Mouse (Mus musculus) hindbrain, embryonic 13.5 days (tissue): Measurements from ENCODE around the gene Pmfbp1. TPM values are rescaled to one million over a fixed set of nuclear protein-coding genes. Genes with fewer than 3 reads are reported as not detected.

Experiments used
- ATAC-seq: fragments of 200-750 bp; cut with Nextera tagmentation; 2 replicates; pipeline ENCODE4 v1.8.0; 2017; ENCODE audit warnings: moderate TSS enrichment; ENCODE audit not compliant: low FRiP score
- H3K27ac ChIP-seq: fragments of 300-500 bp; sonication (generic); 2 replicates; pipeline ENCODE4 v1.5.1; 2015; ENCODE audit warnings: inconsistent platforms, mild to moderate bottlenecking, moderate library complexity
- H3K27me3 ChIP-seq: fragments of 300-500 bp; sonication (generic); 2 replicates; pipeline ENCODE4 v1.6.1; 2015; ENCODE audit warnings: mild to moderate bottlenecking, inconsistent platforms
- H3K36me3 ChIP-seq: fragments of 300-500 bp; sonication (generic); 2 replicates; pipeline ENCODE4 v1.6.1; 2015; ENCODE audit warnings: mild to moderate bottlenecking, inconsistent platforms
- H3K4me1 ChIP-seq: fragments of 300-500 bp; sonication (generic); replicated peaks from 2 replicates; pipeline ENCODE4 v1.6.1; 2015; ENCODE audit warnings: inconsistent platforms
- H3K4me2 ChIP-seq: fragments of 300-500 bp; sonication (generic); 2 replicates; pipeline ENCODE4 v1.6.1; 2015; ENCODE audit warnings: inconsistent platforms, mild to moderate bottlenecking, moderate library complexity
- H3K4me3 ChIP-seq: fragments of 300-500 bp; sonication (generic); 2 replicates; pipeline ENCODE4 v1.5.1; 2015; ENCODE audit warnings: mild to moderate bottlenecking, inconsistent platforms
- H3K9ac ChIP-seq: fragments of 300-500 bp; sonication (generic); 2 replicates; pipeline ENCODE4 v1.6.1; 2015; ENCODE audit warnings: mild to moderate bottlenecking, inconsistent platforms
- H3K9me3 ChIP-seq: fragments of 300-500 bp; sonication (generic); 2 replicates; pipeline ENCODE4 v1.6.1; 2016; ENCODE audit warnings: inconsistent platforms
- WGBS: fragments of 180-500 bp; shearing (Covaris S2); methylation state at CpG from one replicate; pipeline ENCODE4 v1.1.7; 2015; 5-methylcytosine and 5-hydroxymethylcytosine counted together
- polyA plus RNA-seq: library from polyadenylated mRNA; unstranded; fragments of >200 nt; fragmentation: Nextera tagmentation; extraction: Ambion mirVana; gene quantifications from 2 replicates; pipeline ENCODE4 v1.2.1, GENCODE M21; 2015

The Pmfbp1 gene
- polyA plus RNA-seq, 1 experiment from 2014 or later, result 2.4 TPM

GRCm38 (mm10) chr8:109471876-109472275 is 22.0 kb upstream of the Pmfbp1 start:
- no peak for ATAC-seq
- Histone ChIP-seq H3K27ac (no peak overlapping the region), H3K4me1 (peaks cover 70% of the 10 kb centered on the region), H3K27me3 (no peaks in the 10 kb centered on the region), H3K36me3 (no peaks in the 10 kb centered on the region), H3K4me3 (no peak overlapping the region), H3K9me3 (no peaks in the 10 kb centered on the region), H3K9ac (no peak overlapping the region), H3K4me2 (no peak overlapping the region)
- 75% methylated on average over 6 of the region's 6 CpGs for WGBS

- H3K9me3 ChIP-seq, result no peaks in the 10 kb centered on the region
- 82% methylated on average over 8 of the region's 8 CpGs for WGBS
- H3K27me3 ChIP-seq, result no peaks in the 10 kb centered on the region
- H3K4me1 ChIP-seq, result peaks cover 64% of the 10 kb centered on the region
- H3K9ac ChIP-seq, result no peak overlapping the region
- ATAC-seq, result no peak
- H3K27ac ChIP-seq, result peak overlapping the region; percentile 74
- no peak overlapping the region for H3K4me2 ChIP-seq
- no peaks in the 10 kb centered on the region for H3K36me3 ChIP-seq
- no peak overlapping the region for H3K4me3 ChIP-seq
Measured at GRCm38 (mm10) chr8:109472400-109472799, 21.4 kb upstream of the Pmfbp1 start.

DNA sequence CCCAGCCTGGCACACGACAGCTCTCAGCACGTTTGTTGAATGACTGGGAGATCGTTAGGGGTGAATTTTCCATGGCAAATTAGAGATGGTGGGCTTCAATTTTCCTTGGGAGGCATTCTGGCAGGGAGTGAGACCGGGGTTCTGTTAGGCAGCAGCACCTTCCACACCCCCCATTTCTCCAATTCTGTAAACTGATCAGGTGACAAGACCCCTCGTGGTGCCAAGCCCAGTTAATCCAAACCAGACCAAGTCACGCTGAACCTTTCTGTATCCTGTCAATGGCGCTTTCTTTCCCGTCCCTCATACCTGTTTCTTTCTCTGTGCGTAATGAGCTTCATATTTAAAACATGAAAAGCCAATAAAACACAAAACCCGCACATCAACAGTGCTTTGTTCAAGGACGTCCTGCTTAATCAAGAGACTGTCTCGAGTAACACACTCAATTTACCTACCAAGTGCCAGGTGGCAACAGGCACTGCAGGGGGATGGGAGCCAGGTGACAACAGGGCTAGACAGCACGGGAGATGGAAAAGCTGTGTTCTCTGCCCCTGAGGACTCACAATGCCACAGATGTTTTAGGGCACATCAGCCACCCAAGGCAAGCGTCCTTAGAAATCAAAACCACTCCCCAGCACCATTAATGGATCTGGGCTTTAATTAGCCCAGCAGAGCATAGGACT is 19.2 kb upstream of the Pmfbp1 start:
- H3K9me3 ChIP-seq, result no peaks in the 10 kb centered on the region
- H3K27ac ChIP-seq, result peak overlapping the region; percentile 69
- no peaks in the 10 kb centered on the region for H3K36me3 ChIP-seq
- no peak overlapping the region for H3K9ac ChIP-seq
- H3K4me2 ChIP-seq, result no peak overlapping the region
- 0 out of 2 replicates have a peak, but pooled peaks have one; percentile 52 for ATAC-seq
- H3K4me3 ChIP-seq, result no peak overlapping the region
- H3K27me3 ChIP-seq, result no peaks in the 10 kb centered on the region
- H3K4me1 ChIP-seq, result peaks cover 43% of the 10 kb centered on the region
- WGBS, result 47% methylated on average over 14 of the region's 14 CpGs

- H3K9me3 ChIP-seq, result no peaks in the 10 kb centered on the region
- ATAC-seq, result no peak
- H3K4me1 ChIP-seq, result peaks cover 39% of the 10 kb centered on the region
- no peaks in the 10 kb centered on the region for H3K27me3 ChIP-seq
- WGBS, result 55% methylated on average over 4 of the region's 4 CpGs
- no peak overlapping the region for H3K9ac ChIP-seq
- no peak overlapping the region for H3K4me2 ChIP-seq
- H3K36me3 ChIP-seq, result no peaks in the 10 kb centered on the region
- H3K4me3 ChIP-seq, result no peak overlapping the region
- peak overlapping the region; percentile 20; the same call in 1 of the 2 replicates for H3K27ac ChIP-seq
Measured at GRCm38 (mm10) chr8:109475436-109475835, 18.4 kb upstream of the Pmfbp1 start.

- no peak overlapping the region for H3K4me2 ChIP-seq
- WGBS, result 83% methylated on average over 6 of the region's 6 CpGs
- H3K4me1 ChIP-seq, result peaks cover 17% of the 10 kb centered on the region
- H3K36me3 ChIP-seq, result no peaks in the 10 kb centered on the region
- ATAC-seq, result no peak
- H3K9me3 ChIP-seq, result no peaks in the 10 kb centered on the region
- H3K27ac ChIP-seq, result no peak overlapping the region
- H3K4me3 ChIP-seq, result no peak overlapping the region
- H3K27me3 ChIP-seq, result no peaks in the 10 kb centered on the region
- H3K9ac ChIP-seq, result no peak overlapping the region
Measured at GRCm38 (mm10) chr8:109478586-109478985, 15.2 kb upstream of the Pmfbp1 start.

DNA sequence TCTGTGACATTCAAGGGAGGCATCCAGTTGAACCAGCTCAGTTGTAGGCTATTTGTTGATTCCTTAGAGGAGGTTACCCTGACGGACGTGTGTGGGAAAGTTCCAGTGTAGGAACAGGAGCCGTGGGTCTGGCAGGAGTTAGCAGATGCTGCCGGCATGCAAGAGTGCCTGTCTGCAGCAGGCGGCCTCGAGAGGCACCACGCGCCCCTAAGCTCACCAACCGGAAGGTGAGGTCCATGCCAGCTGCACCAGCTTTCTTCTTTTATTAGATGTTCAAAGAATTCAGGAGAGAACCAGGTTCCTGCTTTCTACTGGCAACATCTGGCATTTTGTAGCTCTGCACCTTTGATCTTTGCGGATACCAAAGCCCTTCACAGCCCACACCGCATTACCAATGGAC is 9.1 kb upstream of the Pmfbp1 start:
- Histone ChIP-seq H3K9ac (no peak overlapping the region), H3K9me3 (no peaks in the 10 kb centered on the region), H3K27ac (peak overlapping the region; percentile 31; the same call in 1 of the 2 replicates), H3K36me3 (no peaks in the 10 kb centered on the region), H3K4me2 (no peak overlapping the region), H3K4me1 (peaks cover 6% of the 10 kb centered on the region), H3K4me3 (no peak overlapping the region), H3K27me3 (no peaks in the 10 kb centered on the region)
- ATAC-seq, result no peak
- WGBS, result 78% methylated on average over 11 of the region's 11 CpGs

DNA sequence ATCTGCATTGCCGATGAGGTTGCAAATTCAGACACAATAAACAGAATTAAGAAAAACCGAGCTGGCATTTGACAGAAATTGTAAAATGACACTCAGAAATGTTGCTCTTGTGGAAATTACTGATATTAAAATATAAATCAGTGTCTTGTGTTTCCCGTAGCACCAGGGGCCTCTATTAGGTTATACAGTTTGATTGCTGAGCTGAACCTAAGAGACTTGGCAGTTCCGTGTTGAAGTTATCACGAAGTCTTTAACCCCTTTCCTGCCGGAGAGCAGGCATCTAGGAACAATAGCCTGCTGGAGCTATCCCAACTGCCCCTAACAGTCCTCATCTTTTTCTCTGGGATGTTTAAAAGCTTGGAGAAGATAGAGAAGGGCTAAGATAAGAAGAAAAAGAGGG is 8.3 kb upstream of the Pmfbp1 start:
- Histone ChIP-seq H3K4me3 (no peak overlapping the region), H3K27me3 (no peaks in the 10 kb centered on the region), H3K27ac (no peak overlapping the region), H3K4me1 (peaks cover 6% of the 10 kb centered on the region), H3K9me3 (no peaks in the 10 kb centered on the region), H3K4me2 (no peak overlapping the region), H3K36me3 (no peaks in the 10 kb centered on the region), H3K9ac (no peak overlapping the region)
- no peak for ATAC-seq
- WGBS, result 50% methylated on average over 6 of the region's 6 CpGs

GRCm38 (mm10) chr8:109492785-109493184 is 1.0 kb upstream of the Pmfbp1 start:
- WGBS, result 92% methylated on average over 6 of the region's 6 CpGs
- 0 out of 2 replicates have a peak, but pooled peaks cover under 1% of the 10 kb centered on the region for H3K4me1 ChIP-seq
- no peak overlapping the region for H3K9ac ChIP-seq
- no peaks in the 10 kb centered on the region for H3K36me3 ChIP-seq
- no peak for ATAC-seq
- H3K27ac ChIP-seq, result no peak overlapping the region
- no peaks in the 10 kb centered on the region for H3K9me3 ChIP-seq
- no peaks in the 10 kb centered on the region for H3K27me3 ChIP-seq
- no peak overlapping the region for H3K4me2 ChIP-seq
- H3K4me3 ChIP-seq, result no peak overlapping the region

DNA sequence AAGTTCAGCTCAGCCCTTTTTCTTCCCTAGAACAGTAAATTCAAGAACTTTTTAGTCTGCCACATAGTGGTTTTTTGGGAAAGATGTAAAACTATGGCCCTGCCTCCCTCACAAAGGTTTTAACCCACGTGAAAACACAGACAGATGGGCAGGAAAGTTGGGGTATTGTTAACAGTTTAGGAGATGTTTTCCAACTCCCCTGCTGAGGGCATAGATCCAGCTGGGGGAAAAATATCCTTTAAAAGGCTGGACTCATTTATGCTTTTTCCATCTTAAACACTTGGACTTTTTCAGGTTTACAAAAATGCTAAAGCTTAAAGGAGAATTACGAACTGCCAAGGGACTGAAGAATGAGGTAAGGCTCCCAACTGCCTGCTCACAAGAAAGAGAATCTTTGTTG is 774 bp downstream of the Pmfbp1 start:
- H3K9ac ChIP-seq, result no peak overlapping the region
- 70% methylated on average over 2 of the region's 2 CpGs for WGBS

DNA sequence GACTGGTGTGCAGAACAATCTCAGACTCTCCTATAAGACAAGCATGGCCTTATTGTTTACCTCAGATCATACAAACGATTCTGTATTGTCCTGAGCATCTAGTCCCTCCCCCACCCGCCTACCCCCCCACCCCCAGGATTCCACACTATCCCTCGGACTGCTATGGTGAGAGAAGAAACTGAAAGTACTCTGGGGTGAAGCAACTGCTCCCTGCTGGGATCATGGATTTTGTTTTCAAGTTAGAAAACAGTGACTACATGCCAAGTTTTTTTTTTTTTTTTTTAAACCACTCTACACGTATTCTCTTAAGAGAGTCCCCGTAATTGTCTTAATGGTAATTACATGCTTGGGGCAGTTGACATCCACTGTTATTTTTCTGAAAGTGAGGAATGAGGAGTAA is 3.6 kb downstream of the Pmfbp1 start:
- Histone ChIP-seq H3K9me3 (no peaks in the 10 kb centered on the region), H3K9ac (no peak overlapping the region), H3K27me3 (no peaks in the 10 kb centered on the region), H3K27ac (no peak overlapping the region; the same call in 1 of the 2 replicates), H3K36me3 (no peaks in the 10 kb centered on the region), H3K4me3 (no peak overlapping the region), H3K4me2 (no peak overlapping the region), H3K4me1 (0 out of 2 replicates have a peak, but pooled peaks cover 6% of the 10 kb centered on the region)
- WGBS, result 57% methylated on average over 5 of the region's 5 CpGs
- ATAC-seq, result no peak

More for the DNA sequence above, 774 bp downstream of the Pmfbp1 start:
- no peak overlapping the region for H3K4me2 ChIP-seq
- ATAC-seq, result no peak
- H3K36me3 ChIP-seq, result no peaks in the 10 kb centered on the region
- no peaks in the 10 kb centered on the region for H3K9me3 ChIP-seq
- H3K4me1 ChIP-seq, result 0 out of 2 replicates have a peak, but pooled peaks cover 6% of the 10 kb centered on the region
- H3K27me3 ChIP-seq, result no peaks in the 10 kb centered on the region
- no peak overlapping the region for H3K4me3 ChIP-seq
- H3K27ac ChIP-seq, result no peak overlapping the region

- H3K36me3 ChIP-seq, result no peaks in the 10 kb centered on the region
- 0 out of 2 replicates have a peak overlapping the region, but pooled peaks have one; percentile 19 for H3K27ac ChIP-seq
- H3K9me3 ChIP-seq, result no peaks in the 10 kb centered on the region
- no peaks in the 10 kb centered on the region for H3K27me3 ChIP-seq
- H3K9ac ChIP-seq, result no peak overlapping the region
- WGBS, result 83% methylated on average over 16 of the region's 16 CpGs
- no peak for ATAC-seq
- H3K4me2 ChIP-seq, result no peak overlapping the region
- no peak overlapping the region for H3K4me3 ChIP-seq
- H3K4me1 ChIP-seq, result 0 out of 2 replicates have a peak, but pooled peaks cover 6% of the 10 kb centered on the region
Measured at GRCm38 (mm10) chr8:109499009-109499717, 5.3 kb downstream of the Pmfbp1 start.

GRCm38 (mm10) chr8:109503566-109503965 is 9.7 kb downstream of the Pmfbp1 start:
- 83% methylated on average over 1 of the region's 1 CpGs for WGBS

More at GRCm38 (mm10) chr8:109503566-109503965, 9.7 kb downstream of the Pmfbp1 start:
- no peak for ATAC-seq
- H3K4me1 ChIP-seq, result no peaks in the 10 kb centered on the region
- H3K9me3 ChIP-seq, result no peaks in the 10 kb centered on the region
- H3K36me3 ChIP-seq, result no peaks in the 10 kb centered on the region
- no peak overlapping the region for H3K4me3 ChIP-seq
- H3K27ac ChIP-seq, result no peak overlapping the region
- no peaks in the 10 kb centered on the region for H3K27me3 ChIP-seq
- no peak overlapping the region for H3K9ac ChIP-seq
- no peak overlapping the region for H3K4me2 ChIP-seq
